Mouse (Mus musculus) urinary bladder, adult 2 months (tissue): ENCODE results near the gene Banf2. TPM values are rescaled to one million over a fixed set of nuclear protein-coding genes. Genes with fewer than 3 reads are reported as not detected.

Experiments used
- DNase-seq: peaks from one replicate; pipeline ENCODE4 v3.0.0; 2022; ENCODE audit warnings: low spot score
- polyA plus RNA-seq: library from polyadenylated mRNA; depleted of rRNA; stranded (reverse); fragments of >200 nt; gene quantifications from 2 replicates; pipeline ENCODE4 v1.2.3, GENCODE M21; 2012

The Banf2 gene
- polyA plus RNA-seq, 1 experiment, result not detected

- no peak for DNase-seq
Measured at GRCm38 (mm10) chr2:144025361-144025760, 7.5 kb upstream of the Banf2 start.

- no peak for DNase-seq
Measured at GRCm38 (mm10) chr2:144026456-144026855, 6.4 kb upstream of the Banf2 start.

GRCm38 (mm10) chr2:144030791-144031190, 2.1 kb upstream of the Banf2 start:
- no peak for DNase-seq

- no peak for DNase-seq
Measured at GRCm38 (mm10) chr2:144044726-144045125, 11.9 kb downstream of the Banf2 start.

GRCm38 (mm10) chr2:144045756-144046560, 13.1 kb downstream of the Banf2 start:
- no peak for DNase-seq

- DNase-seq, result no peak
Measured at GRCm38 (mm10) chr2:144046916-144047315, 14.1 kb downstream of the Banf2 start.

GRCm38 (mm10) chr2:144050146-144050680, 17.4 kb downstream of the Banf2 start:
- no peak for DNase-seq

- DNase-seq, result no peak
Measured at GRCm38 (mm10) chr2:144050861-144051260, 18.0 kb downstream of the Banf2 start.

- DNase-seq, result no peak
Measured at GRCm38 (mm10) chr2:144052410-144053065, 19.7 kb downstream of the Banf2 start.

GRCm38 (mm10) chr2:144057735-144058134, 24.9 kb downstream of the Banf2 start:
- no peak for DNase-seq

- no peak for DNase-seq
Measured at GRCm38 (mm10) chr2:144061701-144062100, 28.8 kb downstream of the Banf2 start.

GRCm38 (mm10) chr2:144065499-144065898, 32.6 kb downstream of the Banf2 start:
- DNase-seq, result no peak

GRCm38 (mm10) chr2:144069663-144070062, 36.8 kb downstream of the Banf2 start:
- DNase-seq, result no peak

- no peak for DNase-seq
Measured at GRCm38 (mm10) chr2:144070479-144070878, 37.6 kb downstream of the Banf2 start.

GRCm38 (mm10) chr2:144072642-144073041, 39.8 kb downstream of the Banf2 start:
- DNase-seq, result no peak

- DNase-seq, result no peak
Measured at GRCm38 (mm10) chr2:144074059-144074458, 41.2 kb downstream of the Banf2 start.

GRCm38 (mm10) chr2:144076625-144077024, 43.8 kb downstream of the Banf2 start:
- no peak for DNase-seq

- no peak for DNase-seq
Measured at GRCm38 (mm10) chr2:144078897-144079296, 46.0 kb downstream of the Banf2 start.

GRCm38 (mm10) chr2:144086183-144086847, 53.5 kb downstream of the Banf2 start:
- DNase-seq, result no peak

- no peak for DNase-seq
Measured at GRCm38 (mm10) chr2:144087899-144088584, 55.2 kb downstream of the Banf2 start.

- DNase-seq, result no peak
Measured at GRCm38 (mm10) chr2:144092767-144093166, 59.9 kb downstream of the Banf2 start.

GRCm38 (mm10) chr2:144094721-144095120, 61.9 kb downstream of the Banf2 start:
- no peak for DNase-seq
